Mouse (Mus musculus): ENCODE results near the gene Igsf10.
"Not testable (repeated sequence)": the region's sequence is repeated elsewhere in the genome, so short reads cannot be mapped to it uniquely, and the experiment has no call there.

The Igsf10 gene

DNA sequence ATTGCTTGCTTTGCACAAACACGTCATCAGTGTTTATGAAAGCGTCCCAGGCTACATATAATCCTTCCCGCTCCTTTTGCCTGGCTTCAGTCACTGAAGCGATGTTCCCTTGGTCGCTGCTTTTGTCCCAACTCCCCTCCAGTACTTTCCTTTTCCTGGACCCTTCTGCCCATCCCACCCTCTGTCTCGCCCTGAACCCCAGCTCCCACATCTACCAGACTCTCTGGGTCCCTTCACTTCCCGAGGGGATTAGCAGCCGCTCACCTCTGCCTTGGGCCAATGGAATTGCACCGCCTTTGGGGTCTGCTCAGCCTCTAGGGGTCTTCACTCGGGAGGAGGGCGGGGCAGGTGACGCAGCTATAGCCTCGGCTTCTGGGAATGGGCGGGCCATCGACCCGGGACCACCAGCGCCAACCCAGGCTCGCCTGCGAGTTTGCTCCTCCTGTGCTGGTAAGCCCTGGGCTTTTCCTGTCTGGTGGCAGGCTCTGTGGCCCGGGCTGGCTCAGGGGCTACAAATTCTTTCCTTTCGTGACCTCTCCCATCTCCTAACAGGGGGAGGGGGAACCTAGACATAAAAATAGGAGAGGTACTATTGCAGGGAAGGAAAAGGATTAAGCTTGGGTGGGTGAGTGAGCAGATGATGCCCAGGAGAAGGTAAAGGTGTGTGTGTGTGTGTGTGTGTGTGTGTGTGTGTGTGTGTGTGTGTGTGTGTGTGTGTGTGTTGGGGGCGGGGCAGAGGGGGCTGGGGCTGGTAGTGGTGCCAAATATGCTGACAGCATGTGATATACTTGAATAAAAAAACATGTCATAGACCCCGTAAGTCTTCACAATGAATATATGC is at the start of gene Igsf10:
Gene Igsf10, minus strand, starts transcription at position 330 of the 841 bp plus-strand sequence.
- no peak for DNase-seq (ENCODE audit: extremely low read depth, low read depth, low spot score)

DNA sequence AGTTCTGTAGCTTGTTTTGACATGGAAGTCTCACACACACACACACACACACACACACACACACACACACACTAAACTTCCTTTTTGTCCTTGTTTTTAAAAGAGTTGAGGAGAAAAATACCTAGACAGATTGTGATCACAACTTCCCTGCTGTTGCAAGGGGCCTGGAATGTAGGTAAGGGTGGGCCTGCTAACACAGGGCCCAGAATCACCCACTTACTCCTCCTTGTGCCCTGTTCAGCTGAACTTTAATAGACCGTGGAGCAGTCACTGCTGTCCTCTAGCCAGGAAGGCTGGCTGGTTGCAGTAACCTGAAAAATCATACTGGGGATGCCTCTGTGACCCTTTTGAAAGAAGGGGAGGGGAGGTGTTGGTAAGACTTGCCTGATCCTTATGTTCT is 41.4 kb upstream of the Igsf10 start:
- no peak for DNase-seq (ENCODE audit: extremely low read depth, low read depth, low spot score)

DNA sequence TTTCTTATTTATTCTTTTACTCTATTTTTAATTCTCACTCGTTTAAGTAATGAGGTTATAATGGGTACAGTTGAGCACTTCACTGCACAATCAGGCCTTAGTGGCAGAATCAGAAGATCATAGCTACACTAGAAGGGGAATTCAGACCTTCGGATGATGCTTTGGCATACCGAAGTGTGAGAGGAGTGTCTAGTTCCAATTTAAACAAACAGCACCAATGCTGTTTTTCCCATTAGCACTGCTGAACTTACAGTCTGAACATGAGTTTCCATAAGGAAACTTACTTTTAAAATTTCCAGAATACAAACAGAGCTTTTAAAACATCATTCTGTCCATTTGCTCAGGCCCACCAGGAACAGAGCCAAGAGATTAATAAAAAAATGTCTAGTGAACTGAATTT is 40.8 kb upstream of the Igsf10 start:
- DNase-seq (ENCODE audit: extremely low read depth, low read depth, low spot score), result no peak

DNA sequence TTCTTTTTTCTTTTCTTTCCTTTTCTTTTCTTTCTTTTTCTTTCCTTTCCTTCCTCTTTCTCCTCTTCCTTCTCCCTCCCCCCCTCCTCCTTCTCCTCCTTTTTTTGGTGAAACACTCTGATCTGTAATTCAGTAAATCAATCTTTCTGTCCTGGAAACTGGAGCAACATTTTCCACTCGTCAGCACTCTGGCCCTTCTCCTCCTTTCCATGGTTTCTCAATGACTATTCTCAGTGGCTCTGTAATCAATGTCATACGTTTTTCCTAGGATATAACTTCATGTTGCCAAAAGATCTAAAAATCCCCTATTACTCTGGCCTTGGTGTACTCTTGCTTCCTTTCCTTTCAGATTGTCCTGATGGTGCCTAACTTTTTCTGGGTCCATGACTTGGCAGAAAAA is 40.1 kb upstream of the Igsf10 start:
- no peak for DNase-seq (ENCODE audit: extremely low read depth, low read depth, low spot score)

DNA sequence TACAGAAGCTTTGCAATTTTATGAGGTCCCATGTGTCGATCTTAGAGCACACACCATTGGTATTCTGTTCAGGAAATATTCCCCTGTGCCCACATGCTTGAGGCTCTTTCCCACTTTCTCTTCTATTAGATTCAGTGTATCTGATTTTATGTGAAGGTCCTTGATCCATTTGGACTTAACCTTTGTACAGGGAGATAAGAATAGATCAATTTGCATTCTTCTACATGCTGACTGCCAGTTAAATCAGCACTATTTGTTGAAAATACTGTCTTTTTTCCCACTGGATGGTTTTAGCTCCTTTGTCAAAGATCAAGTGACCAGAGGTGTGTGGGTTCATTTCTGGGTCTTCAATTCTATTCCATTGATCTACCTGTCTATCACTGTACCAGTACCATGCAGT is 34.6 kb upstream of the Igsf10 start:
- not testable (repeated sequence) for DNase-seq (ENCODE audit: extremely low read depth, low read depth, low spot score)

DNA sequence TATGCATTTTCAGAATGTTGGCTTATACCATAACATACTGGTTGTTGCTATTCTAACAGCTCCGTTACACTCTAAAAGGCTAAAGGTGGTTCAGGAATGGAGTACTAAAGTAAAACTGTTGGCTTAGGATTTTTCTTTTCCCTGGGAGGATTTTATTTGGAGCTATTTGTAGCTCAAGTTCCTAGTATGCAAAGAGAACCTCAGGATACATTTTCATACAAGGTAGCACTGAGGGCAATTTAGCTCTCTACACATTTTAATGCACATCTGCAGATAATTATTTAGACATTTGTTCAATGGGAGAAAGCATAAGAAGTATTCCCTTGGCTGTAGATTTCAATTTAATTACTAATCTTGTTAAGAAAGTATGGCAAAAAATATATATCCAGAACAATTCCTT is 17.7 kb upstream of the Igsf10 start:
- no peak for DNase-seq (ENCODE audit: extremely low read depth, low read depth, low spot score)

DNA sequence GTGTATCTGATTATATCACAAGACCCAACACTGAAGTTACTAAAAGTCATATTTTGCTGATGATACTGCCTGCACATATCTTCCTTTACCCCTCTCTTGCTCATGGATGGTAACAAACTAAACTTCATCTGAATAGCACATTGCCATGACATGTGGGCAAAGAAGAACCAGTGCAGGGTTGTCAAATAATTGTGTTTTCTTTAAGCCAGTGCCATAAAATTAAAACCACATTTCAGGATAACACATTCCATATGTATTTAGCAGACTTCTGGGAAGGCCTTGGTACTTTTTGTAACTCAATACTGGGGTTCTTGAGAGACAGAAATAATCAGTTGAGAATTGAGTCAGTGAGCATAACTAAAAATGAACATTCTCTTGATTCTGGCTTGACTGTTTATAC is 15.9 kb upstream of the Igsf10 start:
- no peak for DNase-seq (ENCODE audit: extremely low read depth, low read depth, low spot score)

DNA sequence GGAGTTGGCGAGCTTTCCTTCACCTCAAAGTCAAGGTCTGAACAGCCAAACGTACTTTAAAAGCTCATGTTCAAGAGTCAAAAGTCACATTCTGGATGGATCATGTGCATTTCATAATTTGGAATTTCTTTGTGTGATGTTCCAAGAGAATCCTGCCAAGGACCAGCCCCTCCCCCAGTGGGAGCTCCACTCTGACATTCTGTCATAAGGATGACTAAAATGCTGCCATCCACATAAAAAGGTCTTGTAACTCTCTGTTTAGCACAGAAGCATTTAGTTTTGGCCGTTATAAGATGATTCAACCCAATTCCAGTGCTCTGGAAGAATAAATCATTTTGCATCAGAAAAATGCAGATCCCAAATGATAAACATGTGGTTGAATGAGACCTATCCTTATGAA is 10.0 kb upstream of the Igsf10 start:
- DNase-seq (ENCODE audit: extremely low read depth, low read depth, low spot score), result no peak

DNA sequence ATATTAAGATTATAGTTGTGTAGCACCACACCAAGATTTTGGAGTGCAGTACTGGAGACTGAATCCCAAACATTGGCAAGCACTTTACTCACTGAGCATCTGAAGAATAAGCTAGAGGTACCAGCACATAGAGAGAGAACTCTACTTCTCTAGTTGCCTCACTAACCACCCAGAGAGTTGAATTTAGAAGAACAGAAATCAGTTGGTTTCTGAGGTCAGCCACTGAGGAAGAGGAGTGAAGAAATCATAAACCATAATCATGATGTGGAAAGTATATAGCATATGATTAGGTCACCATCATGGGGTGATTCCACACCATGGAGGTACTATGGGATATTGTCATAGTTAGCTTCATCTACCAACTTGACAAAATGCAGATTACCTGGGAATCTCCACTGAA is 7.6 kb upstream of the Igsf10 start:
- no peak for DNase-seq (ENCODE audit: extremely low read depth, low read depth, low spot score)

DNA sequence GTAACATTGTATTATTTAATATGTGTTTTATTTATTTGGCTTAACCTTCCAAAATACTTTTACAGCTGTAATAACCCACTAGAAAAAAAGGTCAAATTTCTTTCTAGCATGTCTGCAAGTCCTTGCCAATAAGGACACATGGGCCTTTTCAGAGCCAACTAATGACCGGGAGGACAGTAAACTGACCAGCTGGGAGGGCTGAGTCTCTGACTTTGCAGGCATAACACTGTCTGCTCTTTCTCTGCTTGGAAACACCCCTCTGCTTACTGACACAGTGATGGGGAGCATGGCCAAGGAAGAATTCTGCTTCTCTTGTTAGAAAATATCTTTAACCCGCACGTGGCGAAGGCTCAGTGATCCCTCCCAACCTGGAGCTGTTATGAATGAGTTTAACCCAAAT is 1.2 kb downstream of the Igsf10 start:
- no peak for DNase-seq (ENCODE audit: extremely low read depth, low read depth, low spot score)

DNA sequence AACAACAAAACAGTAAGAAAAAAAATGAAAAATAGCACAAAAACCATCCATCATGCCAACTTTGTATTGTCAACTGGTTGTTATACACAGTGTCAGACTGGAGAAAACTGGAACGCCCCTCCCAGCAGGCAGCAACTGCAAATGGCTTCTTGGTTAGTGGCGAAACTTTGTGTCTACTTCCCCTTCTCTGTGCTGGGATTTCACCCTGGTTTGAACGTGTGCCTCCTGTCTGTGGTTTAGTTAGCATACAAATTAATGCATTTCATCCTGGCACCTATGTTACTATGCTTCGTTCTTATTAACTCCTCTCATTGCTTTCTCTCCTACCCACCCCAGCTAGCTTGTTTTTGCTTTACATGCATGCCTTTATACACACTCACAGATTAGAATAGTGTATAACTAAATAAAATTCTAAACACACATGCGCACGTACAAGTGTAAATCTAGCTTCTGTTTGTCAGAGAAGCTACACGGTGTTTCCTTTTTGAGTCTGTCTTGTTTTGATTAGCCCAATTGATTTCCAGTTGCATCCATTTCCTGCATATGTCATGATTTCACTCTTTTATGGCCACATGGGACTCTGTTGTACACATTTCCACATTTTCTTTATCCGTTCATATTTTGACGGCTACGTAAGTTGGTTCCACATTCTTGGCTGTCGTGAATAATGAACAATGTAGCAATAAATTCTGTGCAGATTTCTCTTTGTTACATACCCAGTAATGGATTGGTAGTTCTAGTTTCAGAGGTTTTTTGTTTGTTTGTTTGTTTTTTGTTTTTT is 2.4 kb downstream of the Igsf10 start:
- no peak for DNase-seq (ENCODE audit: extremely low read depth, low read depth, low spot score)

DNA sequence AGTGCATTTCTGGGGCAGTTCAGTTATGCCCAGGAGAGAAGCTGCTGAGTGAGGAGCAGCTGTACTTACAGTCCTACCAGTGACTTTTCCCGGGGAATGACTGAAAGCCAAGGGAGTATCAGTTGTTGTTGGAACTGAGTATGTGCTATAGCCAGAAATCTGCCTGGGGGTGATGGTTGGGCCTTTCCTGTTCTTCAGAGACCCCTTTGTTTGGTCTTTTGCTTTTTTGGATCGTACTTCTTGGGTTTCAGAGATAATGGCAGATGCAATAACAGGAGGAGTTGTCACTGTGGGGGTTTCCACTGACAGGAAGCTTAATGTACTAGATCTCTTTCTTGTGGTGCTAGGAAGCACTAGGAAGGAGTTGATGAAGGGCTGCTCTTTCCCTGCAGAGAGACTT is 15.7 kb downstream of the Igsf10 start:
- DNase-seq (ENCODE audit: extremely low read depth, low read depth, low spot score), result no peak

DNA sequence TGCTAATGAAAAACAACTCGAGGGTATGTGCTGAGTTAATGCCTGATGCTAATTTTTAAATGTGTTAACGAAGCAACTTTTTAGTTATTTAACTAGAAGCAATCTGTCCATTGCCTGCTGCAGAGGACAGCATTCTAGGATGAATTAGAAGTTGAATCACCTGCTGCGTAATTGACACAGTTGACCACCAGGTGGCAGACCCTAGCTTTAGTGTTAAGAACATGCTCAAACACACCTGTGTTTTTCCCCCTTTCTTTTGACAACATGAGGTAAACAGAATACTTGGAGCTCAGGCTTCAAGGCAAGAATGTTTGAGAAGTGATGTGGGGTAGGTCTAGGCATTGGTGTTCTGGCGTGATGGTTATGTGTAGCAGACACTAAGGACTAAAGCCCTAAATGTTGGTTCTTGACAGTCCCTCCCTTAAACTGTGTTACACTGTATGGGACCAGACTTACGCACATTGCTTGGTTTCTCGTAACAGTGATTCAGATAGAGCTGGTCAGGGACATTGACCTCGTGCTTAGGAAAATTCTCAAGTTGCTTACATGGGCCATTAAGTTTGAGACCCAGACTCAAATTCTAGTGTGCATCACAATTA is 22.8 kb downstream of the Igsf10 start:
- DNase-seq (ENCODE audit: extremely low read depth, low read depth, low spot score), result no peak

DNA sequence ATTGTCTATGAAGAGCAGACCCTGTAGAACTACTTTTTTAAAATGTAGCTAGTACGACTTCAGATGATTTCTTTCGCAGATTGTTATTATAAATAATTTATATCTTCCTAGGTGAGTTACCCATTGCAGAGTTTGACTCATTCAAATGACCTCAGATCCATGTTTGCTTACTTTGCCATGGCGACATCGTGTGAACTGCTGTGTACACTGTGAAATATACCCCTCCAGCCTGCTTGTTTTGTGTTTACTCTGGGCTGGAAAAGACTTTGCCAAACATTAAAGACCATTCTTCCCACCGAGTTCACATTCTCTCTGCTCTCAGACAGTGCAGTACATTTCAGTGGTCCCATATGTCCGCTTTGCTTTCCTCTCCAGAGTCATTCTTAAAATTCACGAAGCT is 28.1 kb downstream of the Igsf10 start:
- DNase-seq (ENCODE audit: extremely low read depth, low read depth, low spot score), result no peak

DNA sequence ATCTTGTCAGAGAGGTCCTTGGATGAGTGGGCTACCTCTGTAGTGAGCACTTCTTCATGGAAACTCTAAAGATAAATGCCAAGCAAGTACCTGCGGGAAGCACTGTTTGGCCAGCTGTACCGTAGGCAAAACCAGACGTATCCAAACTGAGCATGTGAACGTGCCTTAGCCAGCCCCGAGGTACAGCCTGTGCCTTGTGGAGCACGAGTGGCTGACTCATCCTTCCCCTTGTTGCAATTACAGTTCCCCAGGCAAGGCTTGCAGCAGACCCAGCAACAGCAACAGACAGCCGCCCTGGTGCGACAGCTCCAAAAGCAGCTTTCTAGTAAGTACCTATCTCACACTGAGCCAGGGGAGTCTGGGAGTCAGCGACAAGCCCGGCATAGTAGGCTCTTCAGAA is 31.6 kb downstream of the Igsf10 start:
- DNase-seq (ENCODE audit: extremely low read depth, low read depth, low spot score), result no peak

DNA sequence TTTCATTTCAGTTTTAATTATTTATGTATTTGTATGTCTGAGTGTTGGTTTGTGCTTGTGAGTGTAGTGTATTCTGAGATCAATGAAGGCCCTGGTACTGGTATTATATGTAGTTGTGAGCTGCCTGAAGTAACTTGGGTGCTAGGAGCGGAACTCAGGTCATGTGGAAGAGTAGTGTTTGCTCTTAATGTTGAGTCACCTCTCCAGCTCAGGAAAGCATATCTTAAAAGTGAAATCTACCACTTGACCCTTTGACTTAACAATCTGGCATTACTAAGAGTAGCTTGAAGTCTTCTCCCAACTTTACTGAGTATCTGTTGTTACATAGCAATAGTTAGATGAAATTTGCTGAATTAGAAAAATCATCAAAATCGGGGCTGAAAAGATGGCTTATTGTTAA is 38.7 kb downstream of the Igsf10 start:
- no peak for DNase-seq (ENCODE audit: extremely low read depth, low read depth, low spot score)

DNA sequence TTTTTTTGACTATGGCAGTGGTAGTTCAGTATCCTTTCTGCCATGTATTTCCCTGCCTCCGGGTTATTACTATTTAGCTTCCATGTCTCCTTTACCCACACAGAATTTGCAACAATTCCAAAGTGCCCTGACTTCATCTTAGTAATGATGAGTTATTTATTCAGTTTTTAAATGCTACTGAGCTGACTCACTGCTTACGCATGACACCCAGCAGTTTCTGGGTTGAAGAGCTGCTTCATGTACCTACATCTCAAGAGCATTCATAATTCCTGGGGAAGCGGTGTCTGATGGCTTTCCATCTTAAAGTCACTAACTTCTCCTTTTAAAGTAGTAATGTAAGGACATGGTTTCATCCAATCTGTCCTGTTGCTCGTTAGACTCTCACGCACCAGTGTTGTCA is 39.2 kb downstream of the Igsf10 start:
- DNase-seq (ENCODE audit: extremely low read depth, low read depth, low spot score), result no peak

DNA sequence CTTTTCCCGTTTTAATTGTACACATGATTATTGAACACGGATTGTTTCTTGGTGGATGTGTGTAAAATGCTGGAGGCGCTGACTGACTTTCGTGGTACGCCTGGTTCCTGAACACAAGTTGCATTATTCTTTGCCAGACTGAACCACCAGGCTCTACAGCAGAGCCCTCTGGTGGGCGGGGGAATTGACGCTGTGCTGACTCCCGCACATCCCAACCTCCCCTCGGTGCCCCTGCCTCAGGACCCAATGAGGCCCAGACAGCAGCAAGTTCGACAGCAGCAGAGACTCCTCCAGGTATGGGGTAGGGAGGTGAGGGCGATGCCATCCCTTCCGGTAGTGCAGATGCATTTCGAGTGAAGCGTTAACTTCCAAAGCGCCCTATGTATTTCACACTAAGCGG is 46.5 kb downstream of the Igsf10 start:
- DNase-seq (ENCODE audit: extremely low read depth, low read depth, low spot score), result no peak

DNA sequence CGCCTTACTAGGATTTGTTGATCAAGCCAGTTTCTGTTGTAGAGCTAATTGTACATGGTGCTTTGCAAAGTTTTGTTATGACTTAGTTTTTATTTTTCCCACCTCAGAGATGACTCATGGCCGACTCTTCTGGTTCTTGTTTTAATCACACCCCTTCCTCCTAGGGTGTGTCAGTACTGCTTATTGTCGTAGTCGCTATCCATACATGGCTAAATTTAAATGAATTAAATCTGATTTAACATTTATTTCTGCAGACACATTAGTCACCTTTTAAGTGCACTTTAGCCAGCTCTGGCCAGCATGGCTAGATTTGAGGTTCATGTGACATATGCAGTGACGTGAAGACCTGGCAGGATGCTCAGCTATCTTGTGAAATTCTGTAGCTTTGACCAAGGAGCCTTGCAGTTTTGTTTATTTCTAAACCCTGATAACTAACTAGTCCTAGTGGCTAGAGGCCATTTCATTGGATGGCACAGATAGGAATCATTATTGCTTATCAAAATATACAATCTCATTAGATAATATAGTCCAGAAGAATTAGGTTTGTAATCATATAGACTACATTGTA is 47.5 kb downstream of the Igsf10 start:
- DNase-seq (ENCODE audit: extremely low read depth, low read depth, low spot score), result no peak

DNA sequence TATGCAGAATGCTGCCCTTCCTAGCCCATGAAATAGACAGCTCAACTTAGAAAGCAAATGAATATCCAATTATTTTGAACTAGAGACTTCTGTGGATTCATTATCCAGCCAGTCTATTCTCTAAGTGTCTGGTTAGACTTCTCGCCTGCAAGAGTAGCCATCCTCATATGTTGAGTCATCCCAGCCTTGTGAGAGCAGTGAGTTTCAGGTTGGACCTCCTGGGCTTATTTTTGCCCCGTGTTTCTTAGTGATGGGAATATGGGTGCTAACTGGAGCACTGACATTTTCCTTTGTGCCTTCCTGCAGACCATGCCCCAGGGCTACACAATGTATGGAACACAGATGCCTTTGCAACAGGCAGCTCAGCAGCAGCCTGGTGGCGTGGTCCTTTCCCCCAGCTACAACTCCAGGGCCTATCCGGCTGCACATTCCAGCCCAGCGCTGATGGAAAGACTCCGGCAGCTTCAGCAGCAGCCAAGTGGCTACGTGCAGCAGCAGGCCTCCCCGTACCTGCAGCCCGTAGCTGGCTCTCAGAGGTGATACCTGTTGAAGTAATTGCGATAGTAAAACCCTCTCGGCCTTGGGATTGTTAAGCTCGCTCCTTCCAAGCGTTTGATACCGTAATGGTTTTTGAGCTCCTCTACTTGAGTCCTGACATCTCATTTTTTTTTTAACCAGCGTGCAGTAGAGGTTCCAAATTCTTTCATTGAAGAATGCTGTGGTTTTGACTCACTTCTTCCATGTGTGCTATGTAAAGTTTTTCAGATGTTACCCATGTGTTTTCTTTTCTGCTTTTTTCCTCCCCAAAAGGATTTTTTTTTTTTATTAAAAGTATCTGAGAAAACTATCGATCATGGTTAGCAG is 48.3 kb downstream of the Igsf10 start:
- no peak for DNase-seq (ENCODE audit: extremely low read depth, low read depth, low spot score)
